ENCODE assay signal across 10 mouse cellular contexts in genomic region chr7:67740382-67740781, GRCm38 (mm10). TPM values are rescaled to one million over a fixed set of nuclear protein-coding genes. Genes with fewer than 3 reads are reported as not detected.
DNase-seq lines count a peak whose midpoint lies in the region.
"Had no signal": no experiment of that assay in that cellular context is flagged by ENCODE, and none has a peak within 500 bp of the region (broad histone marks: within the 10 kb centered on the region; RNA-seq: fewer than 3 reads in every experiment).

No protein-coding gene starts in this region.

- DNase-seq in heart, adult 8-10 months (ENCODE audit: low spot score) = peak; percentile 41
- DNase-seq in heart, postnatal 25 days (ENCODE audit: low spot score) = no peak
- DNase-seq in lung, postnatal 36 days = peak; percentile 46
- no peak for DNase-seq in lung, postnatal 4 days
- peak; percentile 51 to 60 for DNase-seq in gastrocnemius, adult 8-10 months (ENCODE audit: low spot score in 2 of 2)
- DNase-seq in layer of hippocampus, adult 18-20 months (ENCODE audit: low spot score in 2 of 2) = no peak
- DNase-seq in adrenal gland, adult 18-20 months (ENCODE audit: low spot score in 2 of 2) = no peak
- DNase-seq: cerebellum, adult 2 months; layer of hippocampus, postnatal 36 days; right cerebral cortex, postnatal 4 days had no signal

- intact Hi-C loops in heart, postnatal 25 days (cut with DNase I) = no loop called here

RNA-seq across cellular contexts. Expression of gene Synm, which starts 19.2 kb away (rescaled TPM):
- 10 to 100 TPM in 1 of 4 experiments, 1 to 10 TPM in 3; 9.0 to 12.2 (median 9.9) TPM for total RNA-seq in heart, adult 8-10 months (2022)
- total RNA-seq in heart, postnatal 25 days (2021) = 1 to 10 TPM; 7.8 to 9.2 TPM
- 100 to 1,000 TPM; 268 to 577 (median 411) TPM for total RNA-seq in gastrocnemius, adult 8-10 months (2022)
- 10 to 100 TPM; 24.5 to 26.1 TPM for total RNA-seq in layer of hippocampus, adult 18-20 months (2021)
- 10 to 100 TPM; 10.6 to 16.3 TPM for total RNA-seq in adrenal gland, adult 18-20 months (2021)

Comparison
In these comparisons a context has a peak if more than half of its experiments do, and no peak if none do; other contexts are left out.
1. DNase-seq: peak in heart, adult 8-10 months (single experiment), lung, postnatal 36 days (single experiment) and gastrocnemius, adult 8-10 months (2 of 2); none in heart, postnatal 25 days (single experiment), lung, postnatal 4 days (0 of 2), layer of hippocampus, adult 18-20 months (0 of 2) and adrenal gland, adult 18-20 months (0 of 2).
2. RNA of gene Synm, which starts 19.2 kb away (total RNA-seq): 268 to 577 TPM in gastrocnemius, adult 8-10 months; 24.5 to 26.1 TPM in layer of hippocampus, adult 18-20 months, 10.6 to 16.3 TPM in adrenal gland, adult 18-20 months, 9.0 to 12.2 TPM in heart, adult 8-10 months and 7.8 to 9.2 TPM in heart, postnatal 25 days; every median in the first group is over 4 times any median in the second.